Mouse (Mus musculus): Measurements from ENCODE around the gene Tgm5.
"Not testable (repeated sequence)": the region's sequence is repeated elsewhere in the genome, so short reads cannot be mapped to it uniquely, and the experiment has no call there.

Gene Tgm5

DNA sequence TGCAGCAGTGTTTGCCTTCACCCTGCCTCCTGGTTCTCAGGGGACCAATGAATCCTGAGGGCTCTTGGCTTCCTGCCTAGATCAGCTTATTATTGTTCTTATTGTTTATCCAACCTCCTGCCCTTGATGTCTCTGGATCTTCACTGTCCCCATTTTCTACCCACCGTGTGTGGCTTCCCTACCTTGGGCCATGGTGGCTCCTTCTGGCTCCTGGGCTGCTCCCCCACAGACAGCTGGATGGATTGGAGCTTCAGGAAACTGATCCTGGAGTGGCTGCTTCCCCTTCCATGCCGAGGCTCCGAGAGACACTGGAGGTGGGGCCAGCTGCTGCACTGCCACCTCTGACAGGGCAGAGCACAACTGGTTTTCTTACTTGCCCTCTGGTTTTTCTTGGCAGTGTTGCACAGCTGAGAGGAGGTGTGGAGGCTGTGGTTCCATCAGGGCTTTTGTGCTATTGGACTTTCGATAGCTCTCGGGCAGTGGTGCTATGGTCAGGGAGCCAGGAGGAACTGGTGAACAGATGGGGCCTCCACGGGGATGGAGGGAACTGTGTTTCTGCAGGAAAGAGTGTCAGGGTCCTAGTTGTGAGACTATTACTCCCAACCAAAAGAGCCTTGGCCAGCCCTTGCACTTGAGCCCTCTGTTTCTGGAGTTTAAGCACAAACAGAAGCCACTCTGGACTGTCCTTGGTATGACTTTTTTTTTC, at the start of gene Tgm5:
Gene Tgm5 (minus strand): TSS at position 362 of the 706 bp plus-strand sequence.
- DNase-seq (ENCODE audit: low spot score) = no peak

DNA sequence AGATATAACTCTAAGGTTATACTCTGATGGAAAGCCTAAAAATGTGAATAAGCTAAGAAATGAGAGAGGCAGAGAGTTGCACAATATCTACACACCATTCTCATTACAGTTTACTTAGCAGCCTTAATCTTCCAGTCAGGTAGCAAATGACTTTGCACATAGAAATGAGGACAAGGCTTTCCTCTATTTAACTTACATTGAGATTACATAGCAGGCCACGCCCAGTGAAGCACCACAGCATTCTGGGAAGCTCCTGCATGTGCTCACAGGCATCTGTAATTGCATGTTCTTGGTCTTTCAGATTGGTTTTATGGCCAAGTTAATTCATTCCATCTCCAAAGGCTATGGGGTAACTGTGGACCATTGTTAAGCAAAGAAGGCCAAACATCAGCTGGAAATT, 47.2 kb upstream of the Tgm5 start:
- DNase-seq (ENCODE audit: low spot score) = no peak

DNA sequence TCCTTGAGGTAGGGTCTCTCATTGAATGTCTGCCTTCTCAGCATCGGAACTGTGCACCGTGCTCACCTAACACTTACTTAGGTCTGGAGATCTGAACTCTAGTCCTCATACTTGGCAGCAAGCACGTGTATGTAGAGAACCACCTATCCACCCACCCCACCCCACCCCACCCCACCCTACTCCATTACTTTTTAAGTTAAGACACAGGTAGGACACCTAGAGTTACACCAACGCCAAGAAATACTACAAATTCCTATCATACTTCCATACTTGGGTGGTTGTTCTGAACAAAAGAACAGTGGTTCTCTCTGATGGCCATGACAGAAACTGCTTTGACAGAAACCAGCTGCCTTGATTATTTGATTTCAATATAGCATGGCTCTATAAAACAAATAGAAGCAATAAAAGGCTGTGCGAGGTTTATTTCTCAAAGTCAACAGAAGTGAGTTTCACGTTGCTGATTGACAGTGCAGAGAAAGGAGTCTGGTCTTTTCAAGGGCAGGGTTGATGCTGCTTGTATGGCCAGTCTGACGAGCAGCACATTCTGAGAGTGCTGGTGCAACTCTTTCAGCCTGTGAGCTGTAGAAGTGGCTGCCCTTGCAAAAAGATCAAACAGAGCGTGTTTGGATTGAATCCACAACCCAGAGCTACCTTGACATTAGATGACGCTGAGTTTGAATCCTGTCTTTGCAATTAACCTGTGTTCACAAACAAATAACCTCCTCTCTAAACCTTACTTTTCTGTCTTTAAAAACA, 43.4 kb upstream of the Tgm5 start:
- no peak for DNase-seq (ENCODE audit: low spot score)

DNA sequence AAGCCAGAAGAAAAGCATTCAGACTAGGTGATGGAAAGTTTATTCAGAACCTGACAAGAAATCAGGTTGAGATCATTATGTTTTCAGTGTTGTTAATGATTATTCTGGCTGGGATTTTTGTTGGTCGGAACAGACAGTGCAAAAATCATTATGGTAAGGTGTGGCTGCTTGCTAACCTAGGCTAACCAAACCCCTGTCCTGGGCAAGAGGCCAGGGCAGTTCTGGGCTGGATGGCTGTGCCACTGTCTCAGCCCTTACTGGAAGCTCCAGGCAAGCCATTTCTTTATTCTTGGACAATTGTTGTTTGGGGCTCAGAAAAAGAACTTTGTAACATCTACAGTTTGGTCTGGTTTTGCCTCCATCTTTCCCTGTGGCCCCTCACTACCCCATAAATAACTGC, 41.9 kb upstream of the Tgm5 start:
- DNase-seq (ENCODE audit: low spot score) = no peak

DNA sequence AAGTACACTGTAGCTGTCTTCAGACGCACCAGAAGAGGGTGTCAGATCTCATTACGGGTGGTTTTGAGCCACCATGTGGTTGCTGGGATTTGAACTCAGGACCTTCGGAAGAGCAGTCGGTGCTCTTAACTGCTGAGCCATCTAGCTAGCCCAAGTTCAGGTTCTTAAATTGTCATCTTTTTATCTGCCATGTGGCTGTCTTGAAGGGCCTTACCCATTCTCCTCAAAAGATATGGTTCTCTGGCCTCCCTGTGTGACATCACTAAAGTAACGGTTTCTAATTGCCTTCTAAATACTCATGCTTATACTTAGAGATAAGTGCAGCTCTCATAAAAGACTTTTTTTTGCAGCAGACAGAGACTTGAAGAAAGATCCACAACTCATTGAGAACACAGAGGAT, 40.7 kb upstream of the Tgm5 start:
- DNase-seq (ENCODE audit: low spot score) = not testable (repeated sequence)

DNA sequence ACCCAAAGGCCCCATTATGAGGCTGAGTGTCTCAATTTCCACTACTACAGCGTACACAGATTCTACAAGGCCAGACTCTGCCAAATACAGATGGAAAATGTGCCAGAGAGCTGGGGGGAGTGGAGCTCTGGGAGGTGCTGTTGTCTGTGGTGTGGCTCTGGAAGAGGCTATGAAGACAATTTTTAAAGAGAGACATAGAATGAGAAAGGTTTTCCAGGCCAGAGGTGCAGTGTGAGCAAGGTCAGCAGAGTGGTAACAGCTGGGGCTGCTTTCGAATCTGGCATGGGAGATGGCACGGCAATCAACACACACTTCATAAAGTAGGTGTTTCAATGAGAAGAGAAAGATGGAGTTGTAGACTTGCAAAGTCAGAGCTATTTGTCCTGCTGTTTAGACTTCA, 33.6 kb upstream of the Tgm5 start:
- no peak for DNase-seq (ENCODE audit: low spot score)

DNA sequence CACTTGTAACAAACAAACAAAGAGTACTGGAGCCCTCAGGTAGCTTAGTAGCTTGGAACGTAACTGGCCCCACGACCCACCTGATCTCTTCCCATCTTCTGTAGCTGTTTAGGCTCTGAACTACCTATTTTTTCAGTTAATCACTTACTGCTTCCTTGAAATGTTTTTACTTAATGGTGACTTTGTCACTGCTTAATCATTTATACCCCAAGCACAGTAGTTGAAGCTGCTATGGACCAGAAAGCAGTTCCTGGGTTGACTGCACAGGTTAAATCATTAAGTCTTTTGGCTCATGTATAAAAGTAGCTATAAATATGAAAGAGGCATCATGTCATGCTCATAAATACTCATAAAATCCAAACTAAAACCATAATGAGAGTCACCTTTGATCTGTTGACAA, 29.8 kb upstream of the Tgm5 start:
- DNase-seq (ENCODE audit: low spot score) = no peak

DNA sequence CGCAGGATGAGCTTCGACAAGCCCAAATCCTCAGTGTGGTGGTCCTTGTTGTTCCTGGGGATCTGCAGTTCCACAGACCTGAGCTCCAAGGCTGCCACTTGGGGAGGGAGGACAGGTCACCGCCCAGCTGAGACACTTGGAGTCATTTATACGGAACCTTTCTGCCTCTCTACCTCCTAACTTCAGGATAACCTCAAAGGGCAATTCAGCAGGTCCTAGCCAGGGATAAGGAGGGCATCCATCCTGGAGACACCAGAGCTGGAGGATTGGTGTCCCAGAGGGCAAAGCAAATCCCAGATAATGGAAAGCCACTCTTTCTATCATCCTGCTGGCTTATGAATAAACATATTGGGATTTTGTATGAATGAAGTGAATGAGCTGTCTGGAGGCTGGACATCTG, 24.1 kb upstream of the Tgm5 start, which contains the start of gene Tgm7:
Gene Tgm7 (minus strand): TSS at position 101 of the 400 bp plus-strand sequence.
- no peak for DNase-seq (ENCODE audit: low spot score)

DNA sequence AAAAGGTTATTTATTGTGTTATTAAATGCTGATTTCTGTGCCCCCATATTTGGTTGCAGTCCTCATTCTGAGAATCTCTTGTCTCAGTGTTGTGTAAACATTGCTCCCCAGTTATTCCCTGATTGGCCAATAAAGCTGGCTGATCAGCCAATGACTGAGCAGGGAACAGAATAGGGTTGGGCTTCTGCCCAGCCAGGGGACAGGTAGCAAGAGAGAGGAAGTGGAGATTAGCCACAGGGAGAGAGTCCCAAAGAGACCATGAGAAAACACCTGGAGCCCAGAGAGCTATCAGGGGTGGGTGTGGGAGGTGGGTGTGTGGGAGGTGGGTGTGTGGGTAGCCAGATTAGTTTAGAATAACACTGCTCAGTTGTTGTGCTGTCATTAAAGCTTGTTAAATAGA, 20.3 kb upstream of the Tgm5 start:
- DNase-seq (ENCODE audit: low spot score) = no peak

DNA sequence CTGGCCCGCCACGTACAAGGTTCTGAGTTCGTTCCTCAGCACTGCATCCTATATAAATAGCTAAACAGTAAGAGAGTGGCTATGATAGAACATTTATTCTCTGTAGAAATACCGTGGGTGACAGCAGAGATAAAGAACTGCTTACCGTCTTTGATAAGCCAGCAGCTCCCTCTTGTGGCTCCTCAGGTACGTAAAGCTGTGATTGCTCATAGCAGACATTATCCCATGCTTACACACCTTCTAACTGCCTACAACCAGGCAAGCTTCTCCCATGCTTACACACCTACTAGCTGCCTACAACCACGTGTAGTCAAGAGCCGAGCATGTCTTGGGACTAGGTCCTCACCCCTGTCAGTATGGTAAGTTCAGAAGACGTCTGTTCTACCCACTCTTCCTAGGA, 16.4 kb upstream of the Tgm5 start:
- DNase-seq (ENCODE audit: low spot score) = peak; percentile 77

DNA sequence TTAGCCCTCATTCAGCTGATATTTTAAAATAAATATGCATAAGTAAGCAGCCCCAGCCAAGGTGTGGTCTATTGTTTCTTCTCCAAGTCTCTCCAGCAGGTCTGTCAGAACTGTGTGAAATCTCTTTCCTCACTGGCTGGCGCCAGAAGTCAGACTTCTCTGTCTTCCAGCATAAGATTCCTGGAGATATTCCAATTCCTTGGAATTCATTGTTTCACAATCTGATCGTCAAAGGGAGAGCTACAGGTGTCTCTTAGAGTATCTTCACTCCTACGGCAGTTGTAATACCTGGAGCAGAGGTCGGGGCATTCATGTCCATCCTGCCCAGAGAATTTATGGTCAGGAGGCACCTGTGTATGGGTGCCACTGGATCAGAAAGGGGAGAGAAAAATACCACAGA, 4.1 kb upstream of the Tgm5 start:
- DNase-seq (ENCODE audit: low spot score) = no peak

DNA sequence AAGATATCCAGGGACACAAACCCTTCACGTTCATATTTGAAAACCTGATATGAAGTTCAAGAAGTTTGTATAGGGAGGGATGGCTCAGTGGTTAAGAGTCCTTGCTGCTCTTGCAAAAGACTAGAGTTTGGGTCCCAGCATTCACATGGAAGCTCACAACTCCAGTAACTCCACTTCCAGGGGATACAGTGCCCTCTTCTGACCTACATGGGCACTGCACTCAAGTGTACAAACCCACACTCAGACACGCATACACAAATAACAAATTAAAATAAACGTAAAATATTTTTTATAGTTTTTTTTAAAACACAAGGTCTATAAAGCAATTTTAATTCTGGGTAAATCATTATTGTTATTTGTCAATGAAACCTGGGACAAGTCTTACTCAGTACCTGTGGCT, 2.9 kb upstream of the Tgm5 start:
- DNase-seq (ENCODE audit: low spot score) = no peak

DNA sequence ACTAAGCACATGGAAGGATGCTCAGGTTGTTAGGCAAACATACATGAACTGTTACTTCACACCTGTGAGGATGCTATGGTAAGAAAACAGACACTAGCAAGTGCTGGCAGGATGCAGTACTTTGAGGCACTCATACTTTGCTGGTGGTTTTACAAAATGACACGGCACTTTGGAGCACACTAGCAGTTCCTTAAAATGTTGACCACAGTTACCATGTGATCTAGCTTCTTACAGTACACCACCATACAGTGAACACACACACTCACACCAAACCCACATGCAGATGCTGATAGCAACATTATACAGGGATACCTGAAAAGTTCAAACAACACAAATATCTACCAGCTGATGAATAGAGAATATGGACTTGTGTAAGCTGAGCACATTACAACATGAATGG, 3.0 kb downstream of the Tgm5 start:
- no peak for DNase-seq (ENCODE audit: low spot score)

DNA sequence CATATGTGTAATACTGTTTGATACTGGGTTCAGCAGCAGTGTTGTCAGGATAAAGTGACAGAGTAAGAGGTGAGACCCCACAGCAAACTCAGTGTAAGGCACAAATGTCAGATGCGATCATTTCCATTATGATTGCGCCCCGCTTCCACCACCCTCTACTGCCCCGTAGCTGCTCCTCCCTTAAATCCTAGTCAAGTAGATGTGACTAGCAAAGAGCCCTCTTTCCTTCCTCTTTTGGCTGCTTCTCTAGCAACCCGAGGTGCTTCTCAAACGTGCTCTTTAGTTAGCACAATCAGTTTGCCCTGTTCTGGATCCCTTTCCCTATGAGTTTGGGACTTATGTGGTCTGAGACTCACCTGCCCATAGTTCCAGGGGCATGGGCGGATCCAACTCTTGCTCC, 10.9 kb downstream of the Tgm5 start:
- no peak for DNase-seq (ENCODE audit: low spot score)

DNA sequence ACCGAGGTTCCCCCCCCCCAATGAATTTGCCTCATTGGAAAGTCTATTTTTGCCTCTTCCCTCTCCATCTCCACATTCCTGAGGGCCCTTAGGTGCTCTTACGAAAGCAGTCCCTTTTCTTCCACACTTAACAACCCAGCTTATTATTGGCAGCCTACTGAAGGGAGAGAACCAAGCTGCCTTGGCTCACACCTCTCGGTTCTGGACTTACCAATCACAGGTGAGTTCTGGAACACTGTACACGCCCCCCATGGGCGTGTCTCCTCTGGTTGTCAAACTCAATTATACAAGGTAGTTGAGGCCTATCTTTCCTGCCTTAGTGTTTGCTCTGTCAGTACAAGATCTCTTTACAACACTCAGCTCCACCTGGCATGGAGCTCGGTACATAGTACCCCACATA, 13.8 kb downstream of the Tgm5 start:
- DNase-seq (ENCODE audit: low spot score) = no peak

DNA sequence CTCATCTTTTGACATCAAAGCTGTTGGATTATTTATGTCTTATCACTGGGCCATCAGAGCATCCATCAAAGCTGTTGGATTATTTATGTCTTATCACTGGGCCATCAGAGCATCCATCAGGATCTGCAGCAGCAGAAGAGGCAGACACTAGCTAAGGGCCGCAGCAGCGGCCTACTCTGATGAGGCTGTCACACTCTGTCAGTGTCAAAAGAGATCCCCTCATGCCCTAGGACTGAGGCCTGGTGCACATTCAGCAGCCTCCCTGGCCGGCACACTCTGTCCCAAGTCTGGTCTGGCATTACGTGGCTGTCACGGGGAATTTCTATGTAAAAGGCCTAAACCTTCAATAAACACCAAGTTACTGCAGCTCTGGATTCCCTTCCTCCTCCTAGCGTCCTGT, 16.1 kb downstream of the Tgm5 start:
- no peak for DNase-seq (ENCODE audit: low spot score)

DNA sequence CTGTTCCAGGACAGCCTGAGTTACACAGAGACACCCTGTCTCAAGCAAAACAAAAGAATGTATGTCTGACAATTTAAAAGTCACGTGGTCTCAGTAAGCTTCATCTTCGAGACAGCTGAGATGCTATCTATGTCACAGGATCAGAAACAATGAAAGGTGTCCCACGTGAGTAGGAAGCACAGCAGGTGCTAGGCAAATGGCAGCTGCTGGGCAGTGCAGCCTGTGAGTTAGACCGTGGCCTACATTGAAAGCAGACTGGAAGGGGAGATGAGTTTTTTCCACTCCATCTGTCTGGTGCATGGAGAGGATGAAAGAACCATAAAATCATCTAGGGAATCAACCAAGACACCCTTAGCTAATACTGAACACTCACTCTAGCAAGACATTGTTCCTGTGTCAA, 18.5 kb downstream of the Tgm5 start:
- DNase-seq (ENCODE audit: low spot score) = no peak

DNA sequence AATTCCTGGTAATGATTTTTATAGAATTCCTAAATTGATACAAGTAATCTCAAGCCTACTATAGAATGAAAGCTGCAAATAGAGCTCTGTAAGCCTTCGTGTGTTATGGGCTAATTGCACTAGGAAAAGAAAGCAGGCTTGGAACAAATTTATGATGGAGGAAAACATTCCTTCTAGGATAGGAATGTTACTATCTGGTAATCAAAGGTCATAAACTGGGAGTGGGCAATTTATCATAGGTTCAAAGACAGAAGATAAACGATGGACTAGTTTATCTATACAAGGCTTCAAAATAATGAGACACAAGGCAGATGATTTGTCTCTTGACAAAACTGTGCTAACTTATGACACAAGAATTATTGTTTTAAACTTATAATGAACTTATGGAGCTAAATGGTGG, 24.3 kb downstream of the Tgm5 start:
- DNase-seq (ENCODE audit: low spot score) = no peak

DNA sequence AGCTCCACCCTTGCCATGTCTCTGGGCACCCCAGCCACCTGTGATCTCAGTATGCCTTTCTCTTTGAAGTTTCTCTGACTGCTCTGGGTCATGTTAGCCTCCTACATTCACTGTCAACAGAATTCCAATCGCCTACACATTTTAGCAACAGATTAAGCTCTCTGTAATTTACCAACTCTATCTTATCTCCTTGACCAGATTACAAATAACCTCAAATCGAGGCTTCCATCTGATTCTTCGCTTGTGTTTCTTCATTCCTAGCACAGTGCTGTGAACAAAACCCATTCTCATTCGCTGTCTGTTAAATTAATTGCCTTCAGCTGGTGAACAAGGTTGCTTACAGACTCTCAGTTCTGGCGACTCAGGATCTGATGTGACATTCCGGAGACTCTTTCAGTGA, 27.6 kb downstream of the Tgm5 start:
- no peak for DNase-seq (ENCODE audit: low spot score)

DNA sequence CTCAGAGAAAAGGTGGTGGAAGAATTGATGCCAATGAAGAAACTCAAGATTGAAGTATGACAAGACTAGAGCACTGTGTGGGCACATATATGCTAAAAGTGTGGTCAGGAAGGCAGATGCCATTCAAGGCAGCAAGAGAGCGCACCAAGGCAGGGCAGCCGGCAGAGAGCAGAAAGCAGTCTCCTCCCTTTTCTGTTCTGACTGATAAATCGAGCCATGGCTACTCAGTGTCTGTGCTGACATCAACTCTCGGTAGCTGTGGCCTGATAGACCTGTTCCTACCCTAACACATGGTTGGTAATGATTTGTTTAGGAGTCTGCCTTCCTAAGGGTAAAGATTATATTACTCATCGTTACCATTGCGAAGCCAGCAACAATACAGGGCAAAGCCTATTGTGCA, 29.7 kb downstream of the Tgm5 start:
- no peak for DNase-seq (ENCODE audit: low spot score)

DNA sequence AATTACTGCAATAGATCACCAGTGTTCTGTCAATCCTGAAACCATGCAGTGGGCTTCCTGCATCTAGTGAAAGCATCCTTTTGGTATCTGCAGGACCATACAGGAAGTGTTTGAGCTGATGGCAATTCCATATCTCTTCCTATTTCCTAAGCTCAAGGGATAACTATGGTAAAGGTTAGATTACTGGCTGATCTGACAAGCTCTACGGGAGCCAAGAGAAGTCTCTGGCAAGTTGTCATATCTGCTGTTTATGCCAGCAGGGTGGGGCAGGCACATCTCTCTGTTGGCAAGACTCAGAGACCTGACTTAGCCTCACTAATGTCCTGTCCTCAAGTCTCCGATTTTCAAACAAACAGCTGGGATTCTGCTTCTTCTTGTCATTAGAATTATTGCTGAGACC, 31.6 kb downstream of the Tgm5 start:
- no peak for DNase-seq (ENCODE audit: low spot score)

DNA sequence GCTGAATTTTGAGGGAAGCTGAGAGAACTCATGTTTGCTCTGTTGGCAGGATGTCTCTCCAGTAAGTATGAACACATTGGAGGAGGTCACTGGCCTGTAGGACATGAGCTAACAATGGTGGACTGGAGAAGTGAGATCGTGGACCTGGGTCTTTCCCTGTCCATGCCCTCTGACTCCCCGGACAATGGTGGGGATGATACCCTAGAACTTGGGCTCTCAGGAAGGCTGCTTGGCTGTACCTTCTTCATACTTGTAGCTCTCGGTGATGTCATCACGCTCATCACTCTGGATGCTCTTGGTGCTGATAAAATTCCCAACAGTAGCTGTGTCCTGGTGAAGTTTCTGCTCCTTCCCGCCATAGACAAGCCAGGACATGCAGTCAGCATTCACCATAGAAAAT, 33.5 kb downstream of the Tgm5 start:
- DNase-seq (ENCODE audit: low spot score) = no peak

DNA sequence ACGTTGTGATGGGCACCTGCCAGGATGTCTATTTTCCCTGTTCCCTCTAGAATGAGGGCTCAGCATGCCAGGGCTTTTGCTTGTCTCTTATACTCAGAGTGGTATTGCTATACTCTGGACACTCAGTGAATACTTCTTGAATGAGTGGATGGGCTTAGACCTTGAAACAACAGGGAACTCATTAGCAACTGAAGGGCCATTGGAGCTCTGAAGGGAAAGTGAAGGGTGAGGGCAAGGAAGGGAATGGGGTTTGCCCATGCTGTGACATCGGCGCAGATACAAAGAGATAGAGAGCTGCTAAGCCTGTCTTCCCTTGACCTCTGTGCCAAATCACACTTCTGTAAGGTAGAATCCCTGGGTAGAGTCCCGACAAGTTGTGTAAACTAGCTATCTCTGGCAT, 40.0 kb downstream of the Tgm5 start:
- DNase-seq (ENCODE audit: low spot score) = no peak

DNA sequence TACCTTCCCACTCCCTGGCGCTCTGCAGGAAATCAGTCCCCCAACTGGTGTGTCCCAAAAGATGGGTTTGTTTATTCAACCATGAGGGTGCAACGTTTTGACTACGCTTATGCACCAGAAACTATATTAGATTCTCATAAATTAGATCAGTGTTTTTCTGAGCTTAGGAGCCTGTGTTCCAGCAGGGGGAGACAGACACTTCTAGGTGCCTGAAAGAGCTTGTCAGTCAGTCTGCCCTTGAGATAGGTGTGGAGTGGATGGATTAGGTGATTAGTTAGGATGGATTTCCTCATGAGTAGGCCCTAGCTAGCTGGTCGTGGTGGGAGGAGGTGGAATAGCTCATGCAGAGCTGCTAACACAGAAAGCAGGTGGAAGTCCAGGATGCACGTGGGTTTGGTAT, 44.5 kb downstream of the Tgm5 start:
- DNase-seq (ENCODE audit: low spot score) = peak; percentile 38
